Mouse (Mus musculus) retina, embryonic 14.5 days (tissue): ENCODE results near the gene Zfp658.

ENCODE experiments used
- DNase-seq: peaks from one replicate; pipeline ENCODE4 v3.0.0-alpha.2; 2015; ENCODE audit warnings: low spot score

The Zfp658 gene

GRCm38 (mm10) chr7:43562006-43562633 lies at the start of gene Zfp658:
Zfp658 (plus strand) TSS chr7:43562256.
- DNase-seq: peak; percentile 95

GRCm38 (mm10) chr7:43512519-43512918 lies 49.5 kb upstream of the Zfp658 start:
- DNase-seq: no peak

GRCm38 (mm10) chr7:43515076-43515475 lies 47.0 kb upstream of the Zfp658 start:
- no peak for DNase-seq

- DNase-seq: no peak
Observed at GRCm38 (mm10) chr7:43518341-43518740, 43.7 kb upstream of the Zfp658 start.

GRCm38 (mm10) chr7:43522776-43523175 lies 39.3 kb upstream of the Zfp658 start:
- DNase-seq: no peak

- DNase-seq: no peak
Observed at GRCm38 (mm10) chr7:43525313-43525712, 36.7 kb upstream of the Zfp658 start.

- no peak for DNase-seq
Observed at GRCm38 (mm10) chr7:43530216-43530785, 31.8 kb upstream of the Zfp658 start.

- no peak for DNase-seq
Observed at GRCm38 (mm10) chr7:43532936-43533505, 29.0 kb upstream of the Zfp658 start.

- DNase-seq: no peak
Observed at GRCm38 (mm10) chr7:43538524-43538923, 23.5 kb upstream of the Zfp658 start.

- DNase-seq: no peak
Observed at GRCm38 (mm10) chr7:43544225-43544977, 17.7 kb upstream of the Zfp658 start, which contains the start of gene Cd33. Cd33 (minus strand) TSS chr7:43544428.

GRCm38 (mm10) chr7:43545656-43546545 lies 16.2 kb upstream of the Zfp658 start:
- no peak for DNase-seq

- DNase-seq: no peak
Observed at GRCm38 (mm10) chr7:43547666-43548065, 14.4 kb upstream of the Zfp658 start.

GRCm38 (mm10) chr7:43548206-43548605 lies 13.8 kb upstream of the Zfp658 start:
- DNase-seq: no peak

- no peak for DNase-seq
Observed at GRCm38 (mm10) chr7:43553153-43553552, 8.9 kb upstream of the Zfp658 start.

GRCm38 (mm10) chr7:43554550-43554949 lies 7.5 kb upstream of the Zfp658 start:
- no peak for DNase-seq

- DNase-seq: no peak
Observed at GRCm38 (mm10) chr7:43555351-43555750, 6.7 kb upstream of the Zfp658 start.

GRCm38 (mm10) chr7:43556901-43557300 lies 5.2 kb upstream of the Zfp658 start:
- no peak for DNase-seq

- peak; percentile 57 for DNase-seq
Observed at GRCm38 (mm10) chr7:43562651-43563070, 605 bp downstream of the Zfp658 start.

- no peak for DNase-seq
Observed at GRCm38 (mm10) chr7:43563300-43563699, 1.2 kb downstream of the Zfp658 start.

GRCm38 (mm10) chr7:43571216-43571615 lies 9.2 kb downstream of the Zfp658 start:
- DNase-seq: no peak

- DNase-seq: peak; percentile 95
Observed at GRCm38 (mm10) chr7:43579440-43580171, 17.6 kb downstream of the Zfp658 start, which contains the start of gene Zfp719. Zfp719 (plus strand) TSS chr7:43579610.
